In genomic region chr11:96982355-96982754, GRCm38 (mm10) we compare ENCODE assay signal across 9 mouse cellular contexts. TPM values are rescaled to one million over a fixed set of nuclear protein-coding genes. Genes with fewer than 3 reads are reported as not detected.
DNase-seq lines count a peak whose midpoint lies in the region; ATAC-seq and TF ChIP-seq lines count a peak whose summit lies in the region.
"Had no signal": no experiment of that assay in that cellular context is flagged by ENCODE, and none has a peak within 500 bp of the region (broad histone marks: within the 10 kb centered on the region; RNA-seq: fewer than 3 reads in every experiment).

No protein-coding gene starts in this region.

- H3K4me2 ChIP-seq in embryonic facial prominence, embryonic 13.5 days = peak overlapping the region; percentile 37
- H3K4me2 ChIP-seq in lung, embryonic 14.5 days = no peak overlapping the region; the same call in 1 of the 2 replicates

- no peak for ATAC-seq in embryonic facial prominence, embryonic 13.5 days (ENCODE audit: insufficient number of reproducible peaks, insufficient read depth, low FRiP score, low TSS enrichment, low read depth)
- ATAC-seq in lung, embryonic 14.5 days (ENCODE audit: insufficient read depth) = no peak

- 2% methylated on average over 7 of the region's 7 CpGs for WGBS in embryonic facial prominence, embryonic 13.5 days
- WGBS in lung, embryonic 14.5 days = 1% methylated on average over 7 of the region's 7 CpGs

- H3K4me1 ChIP-seq in embryonic facial prominence, embryonic 13.5 days = peaks cover 14% of the 10 kb centered on the region
- H3K4me1 ChIP-seq in lung, embryonic 14.5 days (ENCODE audit: insufficient read depth) = peaks cover 5% of the 10 kb centered on the region; the same call in 1 of the 2 replicates

- no peaks in the 10 kb centered on the region for H3K36me3 ChIP-seq in embryonic facial prominence, embryonic 13.5 days
- H3K36me3 ChIP-seq in lung, embryonic 14.5 days (ENCODE audit: insufficient read depth) = no peaks in the 10 kb centered on the region

- no peaks in the 10 kb centered on the region for H3K9me3 ChIP-seq in embryonic facial prominence, embryonic 13.5 days
- no peaks in the 10 kb centered on the region for H3K9me3 ChIP-seq in lung, embryonic 14.5 days (ENCODE audit: low read depth, low read length)

- no peak overlapping the region for H3K27ac ChIP-seq in embryonic facial prominence, embryonic 13.5 days
- no peak overlapping the region for H3K27ac ChIP-seq in lung, embryonic 14.5 days (ENCODE audit: low read depth)

- H3K4me3 ChIP-seq in embryonic facial prominence, embryonic 13.5 days = no peak overlapping the region; the same call in 1 of the 2 replicates
- H3K4me3 ChIP-seq in lung, embryonic 14.5 days (ENCODE audit: low read depth, low read length) = no peak overlapping the region

- H3K27me3 ChIP-seq in embryonic facial prominence, embryonic 13.5 days = peaks cover 39% of the 10 kb centered on the region
- H3K27me3 ChIP-seq in lung, embryonic 14.5 days (ENCODE audit: insufficient read depth, low read length) = no peaks in the 10 kb centered on the region

- DNase-seq in CD4-positive helper T cell, adult 2 months (ENCODE audit: low read depth, low spot score) = peak; percentile 84
- peak; percentile 87 for DNase-seq in adrenal gland, postnatal 10 days
- peak; percentile 79 to 84 for DNase-seq in heart, postnatal 36 days
- DNase-seq in layer of hippocampus, adult 18-20 months (ENCODE audit: low spot score in 2 of 2) = peak; percentile 69 to 83
- DNase-seq in lung, embryonic 14.5 days = peak; percentile 91
- DNase-seq in ovary, postnatal 14 days (ENCODE audit: low spot score) = peak; percentile 72
- peak; percentile 90 for DNase-seq in thymus, postnatal 25 days

- H3K9ac ChIP-seq in embryonic facial prominence, embryonic 13.5 days = no peak overlapping the region
- H3K9ac ChIP-seq in lung, embryonic 14.5 days = no peak overlapping the region

- intact Hi-C loops in heart, postnatal 36 days (cut with DNase I) = loop anchor here (1.0 to 5.0 kb wide), 3 partner anchors 44 to 190 kb away; partner anchors contain the start of gene Cdk5rap3

- peak; percentile 97 for TF ChIP-seq CTCF in lung, embryonic 14.5 days (IDR thresholded peaks at IDR 0.05; ENCODE audit: low read depth)

RNA-seq across cellular contexts. Expression of gene Sp2, which starts 0.4 kb away (rescaled TPM):
- total RNA-seq in adrenal gland, postnatal 10 days (2021) = 10 to 100 TPM; 14.3 to 16.3 TPM
- polyA plus RNA-seq in embryonic facial prominence, embryonic 13.5 days (2015; fragmentation: Nextera tagmentation; extraction: Ambion mirVana) = 15.9 and 18.0 TPM in 2 replicates
- 10 to 100 TPM; 10.3 to 13.8 TPM for total RNA-seq in heart, postnatal 36 days (2021)
- 10 to 100 TPM; 13.0 to 13.4 TPM for total RNA-seq in layer of hippocampus, adult 18-20 months (2021)
- polyA plus RNA-seq in lung, embryonic 14.5 days (2014; fragmentation: Nextera tagmentation; extraction: Ambion mirVana) = 22.3 and 23.7 TPM in 2 replicates

RNA-seq across cellular contexts. Expression of gene Sp6, which starts 30.8 kb away (rescaled TPM):
- under 1 TPM; 0.18 to 0.30 TPM for total RNA-seq in adrenal gland, postnatal 10 days (2021)
- 2.1 and 3.3 TPM in 2 replicates for polyA plus RNA-seq in embryonic facial prominence, embryonic 13.5 days (2015; fragmentation: Nextera tagmentation; extraction: Ambion mirVana)
- total RNA-seq in heart, postnatal 36 days (2021) = under 1 TPM in 1 of 2 experiments, not detected in 1; 0.14 TPM
- total RNA-seq in layer of hippocampus, adult 18-20 months (2021) = 1 to 10 TPM in 1 of 2 experiments, under 1 TPM in 1; 0.79 to 1.1 TPM
- 0.22 and 0.43 TPM in 2 replicates for polyA plus RNA-seq in lung, embryonic 14.5 days (2014; fragmentation: Nextera tagmentation; extraction: Ambion mirVana)
- polyA plus RNA-seq: heart, embryonic 14.5 days had no signal

RNA-seq across cellular contexts. Expression of gene Pnpo, which starts 38.6 kb away (rescaled TPM):
- total RNA-seq in adrenal gland, postnatal 10 days (2021) = 10 to 100 TPM; 29.1 to 32.5 TPM
- polyA plus RNA-seq in embryonic facial prominence, embryonic 13.5 days (2015; fragmentation: Nextera tagmentation; extraction: Ambion mirVana) = 19.9 and 27.9 TPM in 2 replicates
- total RNA-seq in heart, postnatal 36 days (2021) = 10 to 100 TPM; 12.8 to 13.9 TPM
- 10 to 100 TPM; 34.2 to 35.0 TPM for total RNA-seq in layer of hippocampus, adult 18-20 months (2021)
- 18.4 and 19.5 TPM in 2 replicates for polyA plus RNA-seq in lung, embryonic 14.5 days (2014; fragmentation: Nextera tagmentation; extraction: Ambion mirVana)

RNA-seq across cellular contexts. Expression of gene Scrn2, which starts 47.4 kb away (rescaled TPM):
- 10 to 100 TPM; 22.5 to 25.9 TPM for total RNA-seq in adrenal gland, postnatal 10 days (2021)
- polyA plus RNA-seq in embryonic facial prominence, embryonic 13.5 days (2015; fragmentation: Nextera tagmentation; extraction: Ambion mirVana) = 25.0 and 30.6 TPM in 2 replicates
- total RNA-seq in heart, postnatal 36 days (2021) = 10 to 100 TPM; 13.7 to 14.1 TPM
- 1 to 10 TPM; 4.0 to 4.9 TPM for total RNA-seq in layer of hippocampus, adult 18-20 months (2021)
- polyA plus RNA-seq in lung, embryonic 14.5 days (2014; fragmentation: Nextera tagmentation; extraction: Ambion mirVana) = 24.5 and 30.2 TPM in 2 replicates

RNA-seq across cellular contexts. Expression of gene Prr15l, which starts 54.5 kb away (rescaled TPM):
- total RNA-seq in adrenal gland, postnatal 10 days (2021) = under 1 TPM; 0.24 to 0.66 TPM
- polyA plus RNA-seq in embryonic facial prominence, embryonic 13.5 days (2015; fragmentation: Nextera tagmentation; extraction: Ambion mirVana) = 2.4 and 3.4 TPM in 2 replicates
- total RNA-seq in heart, postnatal 36 days (2021) = 1 to 10 TPM in 1 of 2 experiments, under 1 TPM in 1; 0.73 to 1.8 TPM
- total RNA-seq in layer of hippocampus, adult 18-20 months (2021) = not detected
- 24.1 and 30.8 TPM in 2 replicates for polyA plus RNA-seq in lung, embryonic 14.5 days (2014; fragmentation: Nextera tagmentation; extraction: Ambion mirVana)
